ENCODE assay signal across 23 mouse cellular contexts in the genomic region with DNA sequence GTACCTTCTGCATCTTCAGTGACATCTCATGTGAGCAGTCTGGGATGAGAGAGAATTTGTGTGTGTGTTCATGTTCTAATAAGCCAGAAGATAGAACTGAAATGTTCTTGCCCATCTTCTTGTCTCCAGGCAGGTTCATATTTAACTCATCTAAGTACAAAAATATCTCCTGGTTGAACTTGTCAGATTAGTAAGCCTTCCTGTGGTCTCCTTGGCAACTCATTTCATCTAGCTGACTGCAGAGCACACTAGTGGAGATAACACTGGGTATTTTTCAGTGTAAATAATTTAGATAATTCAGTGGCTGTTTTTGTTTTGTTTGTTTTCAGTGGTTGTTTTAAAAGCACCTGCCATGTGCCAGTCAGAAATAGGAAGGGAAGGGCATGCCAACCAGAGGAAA.
DNase-seq lines count a peak whose midpoint lies in the region; ATAC-seq and TF ChIP-seq lines count a peak whose summit lies in the region.
"Had no signal": no experiment of that assay in that cellular context is flagged by ENCODE, and none has a peak within 500 bp of the region (broad histone marks: within the 10 kb centered on the region; RNA-seq: fewer than 3 reads in every experiment).

No protein-coding gene starts in this region.

- no peak overlapping the region for H3K4me3 ChIP-seq in left cerebral cortex, adult 2 months
- H3K4me3 ChIP-seq in liver, embryonic 15.5 days (replicated peaks) = no peak overlapping the region
- no peak overlapping the region for H3K4me3 ChIP-seq in kidney, embryonic 15.5 days (replicated peaks)
- H3K4me3 ChIP-seq: forebrain, embryonic 10.5 days; heart, adult 2 months; hindbrain, embryonic 10.5 days; limb, embryonic 10.5 days; midbrain, embryonic 12.5 days had no signal

- H3K9ac ChIP-seq in liver, embryonic 15.5 days = no peak overlapping the region
- no peak overlapping the region for H3K9ac ChIP-seq in kidney, embryonic 15.5 days
- H3K9ac ChIP-seq: midbrain, embryonic 12.5 days had no signal

- no peaks in the 10 kb centered on the region for H3K27me3 ChIP-seq in liver, embryonic 15.5 days
- H3K27me3 ChIP-seq in kidney, embryonic 15.5 days = no peaks in the 10 kb centered on the region
- H3K27me3 ChIP-seq: midbrain, embryonic 12.5 days had no signal

- H3K4me2 ChIP-seq in liver, embryonic 15.5 days = 0 out of 2 replicates have a peak overlapping the region, but pooled peaks have one; percentile 7
- H3K4me2 ChIP-seq in kidney, embryonic 15.5 days = no peak overlapping the region
- H3K4me2 ChIP-seq: midbrain, embryonic 12.5 days had no signal

- peak overlapping the region; percentile 50 for H3K27ac ChIP-seq in left cerebral cortex, adult 2 months
- H3K27ac ChIP-seq in liver, embryonic 15.5 days (replicated peaks) = no peak overlapping the region; the same call in 1 of the 2 replicates
- H3K27ac ChIP-seq in kidney, embryonic 15.5 days = no peak overlapping the region
- H3K27ac ChIP-seq: forebrain, embryonic 10.5 days; hindbrain, embryonic 10.5 days; hindbrain, postnatal 0 days; limb, embryonic 10.5 days; macrophage; midbrain, embryonic 12.5 days had no signal

- TF ChIP-seq CTCF in left cerebral cortex, adult 2 months (IDR thresholded peaks at IDR 0.05) = no peak

- H3K4me1 ChIP-seq in liver, embryonic 15.5 days (replicated peaks) = peaks cover 5% of the 10 kb centered on the region
- H3K4me1 ChIP-seq in kidney, embryonic 15.5 days = no peaks in the 10 kb centered on the region
- H3K4me1 ChIP-seq: forebrain, embryonic 10.5 days; hindbrain, embryonic 10.5 days; limb, embryonic 10.5 days; midbrain, embryonic 12.5 days had no signal

- H3K9me3 ChIP-seq in liver, embryonic 15.5 days (replicated peaks) = no peaks in the 10 kb centered on the region
- no peaks in the 10 kb centered on the region for H3K9me3 ChIP-seq in kidney, embryonic 15.5 days (replicated peaks)
- H3K9me3 ChIP-seq: forebrain, embryonic 10.5 days; hindbrain, embryonic 10.5 days; limb, embryonic 10.5 days; midbrain, embryonic 12.5 days had no signal

- DNase-seq in left cerebral cortex, adult 2 months (ENCODE audit: extremely low spot score in 1 of 2, low spot score in 2 of 2) = no peak
- DNase-seq in left cerebral cortex, postnatal 10 days (ENCODE audit: extremely low spot score in 1 of 2, low spot score in 2 of 2) = no peak
- peak; percentile 28 for DNase-seq in c-Kit-positive CD71-positive TER-119-negative erythroid progenitor cells, embryonic 14.5 days (ENCODE audit: low read depth)
- no peak for DNase-seq in testis, postnatal 14 days (ENCODE audit: low spot score)
- DNase-seq: adrenal gland, postnatal 36 days; cerebellum, adult 11-12 months; cerebellum, postnatal 14 days; gastrocnemius, postnatal 25 days; heart, adult 2 months; kidney, postnatal 36 days; layer of hippocampus, adult 9-11 months; thymus, postnatal 14 days had no signal

- ATAC-seq in liver, embryonic 15.5 days (ENCODE audit: insufficient read depth) = peak; percentile 61
- no peak for ATAC-seq in CD4-positive, CD25-positive, alpha-beta regulatory T cell, adult 4 months
- no peak for ATAC-seq in kidney, embryonic 15.5 days (replicated peaks; ENCODE audit: low FRiP score)
- ATAC-seq: hindbrain, postnatal 0 days; intestine, postnatal 0 days; lung, postnatal 0 days had no signal

- no peaks in the 10 kb centered on the region for H3K36me3 ChIP-seq in liver, embryonic 15.5 days (replicated peaks)
- H3K36me3 ChIP-seq in kidney, embryonic 15.5 days = no peaks in the 10 kb centered on the region
- H3K36me3 ChIP-seq: limb, embryonic 10.5 days had no signal

- intact Hi-C loops in left cerebral cortex, adult 2 months (cut with DNase I) = loop anchor here (5.0 kb wide), 1 partner anchor 88 kb away; no protein-coding TSS in a partner anchor
- intact Hi-C loops in left cerebral cortex, postnatal 10 days (cut with DNase I) = no loop called here
